Mouse (Mus musculus): ENCODE results near the gene Eppin. TPM values are rescaled to one million over a fixed set of nuclear protein-coding genes. Genes with fewer than 3 reads are reported as not detected.
"Not testable (repeated sequence)": the region's sequence is repeated elsewhere in the genome, so short reads cannot be mapped to it uniquely, and the experiment has no call there.

Eppin gene
- polyA plus RNA-seq, 1 experiment = not detected

DNA sequence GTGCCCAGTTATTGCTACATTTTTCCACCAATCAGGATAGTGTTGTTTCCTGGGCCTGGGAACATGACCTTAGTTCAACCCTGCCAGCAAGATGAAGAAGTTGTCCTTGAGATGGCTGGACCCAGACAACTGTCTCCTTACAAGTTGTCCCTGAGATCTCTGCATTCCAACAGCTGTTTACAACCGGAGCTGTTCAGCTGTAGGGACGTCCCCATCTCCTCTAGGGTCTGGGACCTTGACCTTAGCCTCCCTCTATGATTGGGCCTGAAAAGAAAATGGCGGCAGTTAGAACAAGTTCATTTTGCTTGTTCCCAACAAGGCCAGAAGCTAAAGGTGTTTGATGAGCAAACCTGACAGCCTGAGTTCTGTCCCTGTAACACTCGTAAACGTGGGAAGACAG is 25.7 kb upstream of the Eppin start:
- H3K4me1 ChIP-seq (ENCODE audit: control insufficient read depth, insufficient read depth, low read length) = no peaks in the 10 kb centered on the region
- TF ChIP-seq EP300 (IDR thresholded peaks at IDR 0.05; ENCODE audit: insufficient read depth, low read depth, low read length) (no peak), CTCF (IDR thresholded peaks at IDR 0.05; ENCODE audit: low read depth, low read length) (no peak), POLR2A (IDR thresholded peaks at IDR 0.05; ENCODE audit: insufficient read depth, low read length) (no peak)
- no peak overlapping the region for H3K9ac ChIP-seq (ENCODE audit: low read depth, poor library complexity, severe bottlenecking)
- H3K4me3 ChIP-seq (ENCODE audit: low read depth, low read length) = no peak overlapping the region
- H3K27me3 ChIP-seq (ENCODE audit: control insufficient read depth, insufficient read depth, low read length, poor library complexity, severe bottlenecking) = no peaks in the 10 kb centered on the region
- no peak overlapping the region for H3K27ac ChIP-seq (ENCODE audit: insufficient read depth, low read length)
- no peaks in the 10 kb centered on the region for H3K36me3 ChIP-seq (ENCODE audit: control insufficient read depth, insufficient read depth, low read length, poor library complexity, severe bottlenecking)
- no peaks in the 10 kb centered on the region for H3K9me3 ChIP-seq (replicated peaks; ENCODE audit: control insufficient read depth, insufficient read depth, low read length, poor library complexity, severe bottlenecking)

DNA sequence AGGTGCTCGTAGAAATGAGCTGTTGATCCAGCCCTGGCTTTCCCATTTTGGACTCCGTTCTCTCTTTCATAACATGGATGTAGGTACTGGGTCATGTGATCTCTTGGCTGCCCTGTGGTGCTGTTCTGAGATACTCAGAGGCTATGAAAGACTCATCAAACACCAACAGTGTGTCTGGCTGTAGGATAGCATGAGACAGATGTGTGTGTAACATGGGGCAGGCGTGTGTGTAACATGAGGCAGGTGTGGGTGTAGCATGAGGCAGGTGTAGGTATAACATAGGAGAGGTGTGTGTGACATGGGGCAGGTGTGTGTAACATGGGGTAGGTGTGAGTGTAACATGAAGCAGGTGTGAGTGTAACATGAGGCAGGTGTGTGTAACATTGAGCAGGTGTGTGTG is 22.0 kb upstream of the Eppin start:
- TF ChIP-seq EP300 (IDR thresholded peaks at IDR 0.05; ENCODE audit: insufficient read depth, low read depth, low read length) (no peak), POLR2A (IDR thresholded peaks at IDR 0.05; ENCODE audit: insufficient read depth, low read length) (no peak), CTCF (IDR thresholded peaks at IDR 0.05; ENCODE audit: low read depth, low read length) (no peak)
- Histone ChIP-seq H3K9ac (ENCODE audit: low read depth, poor library complexity, severe bottlenecking) (no peak overlapping the region), H3K36me3 (ENCODE audit: control insufficient read depth, insufficient read depth, low read length, poor library complexity, severe bottlenecking) (no peaks in the 10 kb centered on the region), H3K4me1 (ENCODE audit: control insufficient read depth, insufficient read depth, low read length) (no peaks in the 10 kb centered on the region), H3K9me3 (replicated peaks; ENCODE audit: control insufficient read depth, insufficient read depth, low read length, poor library complexity, severe bottlenecking) (no peaks in the 10 kb centered on the region), H3K27me3 (ENCODE audit: control insufficient read depth, insufficient read depth, low read length, poor library complexity, severe bottlenecking) (no peaks in the 10 kb centered on the region), H3K4me3 (ENCODE audit: low read depth, low read length) (no peak overlapping the region), H3K27ac (ENCODE audit: insufficient read depth, low read length) (no peak overlapping the region)

DNA sequence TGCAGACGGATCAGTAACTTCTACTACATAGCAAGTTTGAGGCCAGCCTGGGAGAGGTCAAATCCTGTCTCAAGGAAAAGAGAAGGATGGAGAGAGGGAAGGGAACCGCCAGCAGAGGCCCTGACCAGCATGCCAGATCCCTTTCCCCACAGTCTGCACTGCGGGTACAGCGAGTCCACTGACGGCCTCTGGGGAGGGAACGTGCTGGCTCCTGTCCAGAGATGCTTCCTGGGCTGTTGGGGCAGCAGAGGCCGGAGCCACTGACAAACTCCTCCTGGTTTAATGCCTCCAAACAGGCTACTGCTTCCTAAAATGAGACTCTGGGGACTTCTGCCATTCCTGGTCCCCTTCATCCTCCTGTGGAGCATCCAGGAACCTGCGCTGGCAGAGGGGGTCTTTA is 20.1 kb upstream of the Eppin start, which contains the start of the genes Wfdc6b and Wfdc8:
Gene Wfdc6b, plus strand, starts transcription at position 52 of the 400 bp plus-strand sequence.
Gene Wfdc8, minus strand, starts transcription at position 156 of the 400 bp plus-strand sequence.
- H3K27ac ChIP-seq (ENCODE audit: insufficient read depth, low read length); H3K9ac ChIP-seq (ENCODE audit: low read depth, poor library complexity, severe bottlenecking); H3K4me1 ChIP-seq (ENCODE audit: control insufficient read depth, insufficient read depth, low read length); H3K9me3 ChIP-seq (replicated peaks; ENCODE audit: control insufficient read depth, insufficient read depth, low read length, poor library complexity, severe bottlenecking); H3K27me3 ChIP-seq (ENCODE audit: control insufficient read depth, insufficient read depth, low read length, poor library complexity, severe bottlenecking); H3K36me3 ChIP-seq (ENCODE audit: control insufficient read depth, insufficient read depth, low read length, poor library complexity, severe bottlenecking); H3K4me3 ChIP-seq (ENCODE audit: low read depth, low read length): not testable (repeated sequence)

DNA sequence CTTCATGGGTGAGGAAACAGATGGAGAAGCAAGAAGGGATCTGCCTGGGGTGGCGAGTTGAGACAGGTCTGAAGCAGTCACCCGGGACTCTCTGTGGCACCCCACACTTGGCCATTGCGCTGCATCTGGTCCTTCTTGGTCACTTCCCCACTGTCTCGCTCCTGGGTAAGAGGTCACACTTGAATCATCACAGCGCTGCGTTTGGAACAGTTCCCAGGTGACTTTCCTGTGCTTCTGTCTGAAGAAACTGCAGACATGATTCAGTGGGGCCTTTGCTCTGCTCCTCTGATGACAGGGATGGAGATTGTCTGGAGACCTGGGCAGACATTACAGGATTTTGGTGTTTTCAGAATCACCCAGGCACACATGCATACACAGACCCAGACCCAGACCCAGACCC is 15.4 kb upstream of the Eppin start:
- H3K27me3 ChIP-seq (ENCODE audit: control insufficient read depth, insufficient read depth, low read length, poor library complexity, severe bottlenecking) = no peaks in the 10 kb centered on the region
- no peaks in the 10 kb centered on the region for H3K36me3 ChIP-seq (ENCODE audit: control insufficient read depth, insufficient read depth, low read length, poor library complexity, severe bottlenecking)
- H3K4me1 ChIP-seq (ENCODE audit: control insufficient read depth, insufficient read depth, low read length) = no peaks in the 10 kb centered on the region
- H3K9ac ChIP-seq (ENCODE audit: low read depth, poor library complexity, severe bottlenecking) = no peak overlapping the region
- H3K9me3 ChIP-seq (replicated peaks; ENCODE audit: control insufficient read depth, insufficient read depth, low read length, poor library complexity, severe bottlenecking) = no peaks in the 10 kb centered on the region; the same call in 1 of the 2 replicates
- no peak overlapping the region for H3K4me3 ChIP-seq (ENCODE audit: low read depth, low read length)
- no peak overlapping the region for H3K27ac ChIP-seq (ENCODE audit: insufficient read depth, low read length)
- TF ChIP-seq CTCF (IDR thresholded peaks at IDR 0.05; ENCODE audit: low read depth, low read length) (no peak), EP300 (IDR thresholded peaks at IDR 0.05; ENCODE audit: insufficient read depth, low read depth, low read length) (no peak), POLR2A (IDR thresholded peaks at IDR 0.05; ENCODE audit: insufficient read depth, low read length) (no peak)

GRCm38 (mm10) chr2:164604411-164604810 is 11.0 kb upstream of the Eppin start:
- Histone ChIP-seq H3K27ac (ENCODE audit: insufficient read depth, low read length) (no peak overlapping the region), H3K9ac (ENCODE audit: low read depth, poor library complexity, severe bottlenecking) (no peak overlapping the region), H3K4me1 (ENCODE audit: control insufficient read depth, insufficient read depth, low read length) (no peaks in the 10 kb centered on the region), H3K36me3 (ENCODE audit: control insufficient read depth, insufficient read depth, low read length, poor library complexity, severe bottlenecking) (no peaks in the 10 kb centered on the region), H3K4me3 (ENCODE audit: low read depth, low read length) (no peak overlapping the region), H3K27me3 (ENCODE audit: control insufficient read depth, insufficient read depth, low read length, poor library complexity, severe bottlenecking) (no peaks in the 10 kb centered on the region), H3K9me3 (replicated peaks; ENCODE audit: control insufficient read depth, insufficient read depth, low read length, poor library complexity, severe bottlenecking) (no peaks in the 10 kb centered on the region; the same call in 1 of the 2 replicates)
- no peak for TF ChIP-seq CTCF (IDR thresholded peaks at IDR 0.05; ENCODE audit: low read depth, low read length)
- no peak for TF ChIP-seq EP300 (IDR thresholded peaks at IDR 0.05; ENCODE audit: insufficient read depth, low read depth, low read length)
- no peak for TF ChIP-seq POLR2A (IDR thresholded peaks at IDR 0.05; ENCODE audit: insufficient read depth, low read length)

DNA sequence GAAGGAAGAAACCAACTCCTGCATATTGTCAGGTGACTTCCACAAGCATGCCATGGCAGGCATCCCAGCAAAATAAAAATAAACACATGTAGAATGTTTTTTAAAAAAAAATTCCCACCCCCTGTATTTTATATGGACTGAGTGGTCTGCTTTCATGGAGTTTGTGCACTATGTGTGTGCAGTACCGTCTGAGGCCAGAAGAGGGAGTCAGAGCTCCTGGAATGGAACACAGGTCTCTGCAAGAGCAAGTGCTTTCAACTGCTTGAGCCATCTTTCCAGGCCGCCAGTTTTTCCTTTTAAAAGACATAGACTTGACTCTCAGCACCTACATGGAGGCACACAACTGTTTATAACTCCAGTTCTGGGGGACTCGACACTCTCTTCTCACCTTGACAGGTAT is 10.1 kb upstream of the Eppin start:
- Histone ChIP-seq H3K9ac (ENCODE audit: low read depth, poor library complexity, severe bottlenecking) (no peak overlapping the region), H3K27ac (ENCODE audit: insufficient read depth, low read length) (no peak overlapping the region), H3K36me3 (ENCODE audit: control insufficient read depth, insufficient read depth, low read length, poor library complexity, severe bottlenecking) (no peaks in the 10 kb centered on the region), H3K27me3 (ENCODE audit: control insufficient read depth, insufficient read depth, low read length, poor library complexity, severe bottlenecking) (no peaks in the 10 kb centered on the region), H3K4me1 (ENCODE audit: control insufficient read depth, insufficient read depth, low read length) (no peaks in the 10 kb centered on the region), H3K9me3 (replicated peaks; ENCODE audit: control insufficient read depth, insufficient read depth, low read length, poor library complexity, severe bottlenecking) (no peaks in the 10 kb centered on the region; the same call in 1 of the 2 replicates), H3K4me3 (ENCODE audit: low read depth, low read length) (no peak overlapping the region)
- TF ChIP-seq EP300 (IDR thresholded peaks at IDR 0.05; ENCODE audit: insufficient read depth, low read depth, low read length) (no peak), CTCF (IDR thresholded peaks at IDR 0.05; ENCODE audit: low read depth, low read length) (no peak), POLR2A (IDR thresholded peaks at IDR 0.05; ENCODE audit: insufficient read depth, low read length) (no peak)
